Mouse (Mus musculus) brain, embryonic 14.5 days (tissue): ENCODE measurements at regions not wholly inside any gene's neighbourhood (a gene's known extent, or its start where the extent isn't known, plus 50 kb on each side); places are given as distances from the start of the nearest gene placed in this dataset.

Source experiments
- CTCF ChIP-seq: fragments of 200-500 bp; IDR thresholded peaks from 2 replicates; pipeline ENCODE4 v1.5.1; 2012; ENCODE audit warnings: inconsistent platforms, mild to moderate bottlenecking, moderate library complexity, borderline replicate concordance; ENCODE audit not compliant: insufficient read depth, insufficient read length; ENCODE audit errors: extremely low read depth
- POLR2A ChIP-seq: fragments of 200-500 bp; IDR thresholded peaks from 2 replicates; pipeline ENCODE4 v1.6.1; 2012; ENCODE audit warnings: mild to moderate bottlenecking, inconsistent platforms, borderline replicate concordance; ENCODE audit not compliant: poor library complexity, insufficient read depth, insufficient read length, severe bottlenecking; ENCODE audit errors: extremely low read depth

- TF ChIP-seq CTCF = no peak
- TF ChIP-seq POLR2A = no peak
These were observed 304.1 kb upstream of the Klf3 start for GRCm38 (mm10) chr5:64499131-64499530.
